Mouse (Mus musculus) B cell, adult 2 months (primary cell): ENCODE results near the gene Pald1.

Source experiments
- DNase-seq, 2 experiments: peaks; one replicate each; pipeline ENCODE4 v3.0.0; 2022

Pald1 gene

GRCm38 (mm10) chr10:61274532-61274931, 108.8 kb downstream of the Pald1 start:
- DNase-seq: no peak

- DNase-seq: no peak
Measured at GRCm38 (mm10) chr10:61273844-61274215, 109.5 kb downstream of the Pald1 start.

GRCm38 (mm10) chr10:61273081-61273843, 110.1 kb downstream of the Pald1 start, which contains the start of gene Adamts14:
Adamts14 (minus strand) TSS chr10:61273438.
- no peak for DNase-seq

- no peak for DNase-seq
Measured at GRCm38 (mm10) chr10:61272631-61273030, 110.7 kb downstream of the Pald1 start.

GRCm38 (mm10) chr10:61272089-61272626, 111.2 kb downstream of the Pald1 start:
- DNase-seq: no peak
